Mouse (Mus musculus): ENCODE measurements around the gene Slc27a2. TPM values are rescaled to one million over a fixed set of nuclear protein-coding genes. Genes with fewer than 3 reads are reported as not detected.
"Not testable (repeated sequence)": the region's sequence is repeated elsewhere in the genome, so short reads cannot be mapped to it uniquely, and the experiment has no call there.

Slc27a2 gene
- polyA plus RNA-seq, 1 experiment from 2014 or later: 1.4 TPM

DNA sequence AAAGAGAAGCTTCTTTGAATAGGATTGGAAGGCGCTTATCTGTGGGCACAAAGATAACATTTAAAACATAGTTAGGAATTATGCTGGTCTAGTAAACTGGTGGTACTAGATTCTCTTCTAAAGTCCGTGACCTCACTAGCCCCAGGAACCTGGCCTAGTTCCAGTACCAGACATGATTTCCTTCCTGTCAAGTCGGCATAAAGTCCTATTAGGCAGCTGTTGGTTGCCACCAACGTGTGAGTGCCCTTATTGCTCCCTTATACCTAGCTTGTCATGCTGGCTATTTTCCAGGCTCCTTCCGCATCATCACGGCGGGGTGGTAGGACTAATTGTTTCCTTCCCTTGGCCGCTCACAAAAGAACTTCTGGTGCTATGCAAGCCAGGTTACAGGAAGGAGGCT lies 30.2 kb upstream of the Slc27a2 start:
- no peak overlapping the region for H3K4me2 ChIP-seq
- H3K27ac ChIP-seq (ENCODE audit: low read depth, low read length): no peak overlapping the region
- no peaks in the 10 kb centered on the region for H3K4me1 ChIP-seq (ENCODE audit: control insufficient read depth, insufficient read depth, low read length)
- no peak overlapping the region for H3K4me3 ChIP-seq (ENCODE audit: low read depth, low read length)
- WGBS (ENCODE audit: insufficient replicate concordance): 77% methylated on average over 8 of the region's 8 CpGs
- H3K9ac ChIP-seq (ENCODE audit: low read depth, low read length): no peak overlapping the region
- no peaks in the 10 kb centered on the region for H3K27me3 ChIP-seq (ENCODE audit: control insufficient read depth, insufficient read depth, low read length)
- H3K9me3 ChIP-seq (replicated peaks; ENCODE audit: control insufficient read depth, low read length): no peaks in the 10 kb centered on the region
- H3K36me3 ChIP-seq (ENCODE audit: control insufficient read depth, insufficient read depth, low read length): no peaks in the 10 kb centered on the region
- no peak for ATAC-seq (replicated peaks; ENCODE audit: insufficient number of reproducible peaks, low FRiP score, low TSS enrichment)

DNA sequence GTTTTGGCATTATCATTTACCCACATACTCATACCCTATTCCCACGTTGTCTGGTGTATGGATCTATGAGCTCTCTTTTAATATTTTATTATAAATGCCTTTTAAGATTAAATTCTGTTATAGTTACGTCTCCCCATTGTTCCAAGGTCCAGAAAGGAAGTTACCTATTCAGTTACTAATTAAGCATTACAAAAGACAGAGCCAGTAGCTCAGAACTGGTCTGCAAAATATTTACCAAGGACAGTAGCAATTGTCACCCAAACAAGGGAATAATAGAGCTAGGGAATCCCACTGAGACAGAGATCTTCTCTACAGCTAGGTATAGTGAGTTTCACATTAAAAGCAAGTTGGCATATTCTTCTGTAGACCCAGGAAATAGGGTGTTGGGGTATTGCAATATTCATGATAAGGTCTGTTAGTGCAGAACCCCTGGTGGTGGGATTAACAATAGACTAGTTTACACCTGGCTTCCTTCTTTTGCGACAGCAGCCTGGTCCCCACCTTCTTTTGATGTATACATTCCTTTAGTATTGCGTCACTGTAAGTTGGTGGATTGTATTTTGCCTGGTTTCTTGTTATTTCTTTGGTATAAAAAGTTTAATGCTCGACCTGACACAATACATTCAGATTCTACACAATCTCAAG lies 29.0 kb upstream of the Slc27a2 start:
- H3K4me2 ChIP-seq; H3K9ac ChIP-seq (ENCODE audit: low read depth, low read length); H3K36me3 ChIP-seq (ENCODE audit: control insufficient read depth, insufficient read depth, low read length); H3K27ac ChIP-seq (ENCODE audit: low read depth, low read length); ATAC-seq (replicated peaks; ENCODE audit: insufficient number of reproducible peaks, low FRiP score, low TSS enrichment); H3K4me1 ChIP-seq (ENCODE audit: control insufficient read depth, insufficient read depth, low read length); H3K27me3 ChIP-seq (ENCODE audit: control insufficient read depth, insufficient read depth, low read length); H3K4me3 ChIP-seq (ENCODE audit: low read depth, low read length); H3K9me3 ChIP-seq (replicated peaks; ENCODE audit: control insufficient read depth, low read length): not testable (repeated sequence)
- 53% methylated on average over 5 of the region's 5 CpGs for WGBS (ENCODE audit: insufficient replicate concordance)

DNA sequence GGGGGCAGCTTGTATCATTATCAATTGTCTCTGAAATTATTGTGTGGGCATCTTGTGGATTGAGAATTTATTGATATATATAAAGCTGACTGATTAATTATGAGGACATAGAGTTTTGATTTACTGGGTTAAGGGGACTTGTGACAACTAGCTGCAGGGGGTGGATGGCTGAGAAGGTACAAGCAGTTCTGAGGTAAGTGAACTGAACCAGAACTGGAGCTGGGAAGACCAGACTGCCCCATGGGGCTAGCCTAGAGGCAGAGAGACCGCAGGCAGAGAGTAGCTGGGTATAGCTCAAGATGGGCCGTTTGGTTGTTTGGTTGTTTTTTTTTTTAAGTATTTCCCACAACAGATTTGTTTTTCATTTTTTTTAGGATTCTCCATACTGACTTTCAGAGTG lies 27.9 kb upstream of the Slc27a2 start:
- Histone ChIP-seq H3K4me3 (ENCODE audit: low read depth, low read length) (no peak overlapping the region), H3K9ac (ENCODE audit: low read depth, low read length) (no peak overlapping the region), H3K9me3 (replicated peaks; ENCODE audit: control insufficient read depth, low read length) (no peaks in the 10 kb centered on the region), H3K36me3 (ENCODE audit: control insufficient read depth, insufficient read depth, low read length) (no peaks in the 10 kb centered on the region), H3K27me3 (ENCODE audit: control insufficient read depth, insufficient read depth, low read length) (no peaks in the 10 kb centered on the region), H3K27ac (ENCODE audit: low read depth, low read length) (no peak overlapping the region), H3K4me2 (no peak overlapping the region), H3K4me1 (ENCODE audit: control insufficient read depth, insufficient read depth, low read length) (no peaks in the 10 kb centered on the region)
- no peak for ATAC-seq (replicated peaks; ENCODE audit: insufficient number of reproducible peaks, low FRiP score, low TSS enrichment)
- WGBS (ENCODE audit: insufficient replicate concordance): 73% methylated on average over 2 of the region's 2 CpGs

DNA sequence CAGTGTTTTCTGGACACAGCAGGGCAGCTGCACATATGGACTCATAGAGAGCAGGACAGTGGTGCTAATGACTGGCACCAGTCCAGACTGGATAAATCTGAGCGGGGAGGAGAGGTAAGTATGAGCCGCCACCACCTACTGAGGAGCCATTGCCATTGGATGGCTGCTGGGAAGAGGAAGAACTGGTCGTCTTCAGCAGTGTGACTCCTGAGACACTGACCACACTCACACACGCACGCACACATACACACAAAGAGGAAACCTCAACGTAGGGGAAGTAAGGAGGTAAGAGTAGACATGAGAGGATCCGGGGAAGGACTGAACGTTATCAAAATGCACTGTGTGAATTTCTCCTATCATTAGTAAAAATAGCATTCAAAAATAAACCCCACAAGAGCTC lies 24.7 kb upstream of the Slc27a2 start:
- Histone ChIP-seq H3K9me3 (replicated peaks; ENCODE audit: control insufficient read depth, low read length) (no peaks in the 10 kb centered on the region), H3K9ac (ENCODE audit: low read depth, low read length) (no peak overlapping the region), H3K27me3 (ENCODE audit: control insufficient read depth, insufficient read depth, low read length) (no peaks in the 10 kb centered on the region), H3K27ac (ENCODE audit: low read depth, low read length) (no peak overlapping the region), H3K4me2 (no peak overlapping the region), H3K4me3 (ENCODE audit: low read depth, low read length) (no peak overlapping the region), H3K36me3 (ENCODE audit: control insufficient read depth, insufficient read depth, low read length) (no peaks in the 10 kb centered on the region), H3K4me1 (ENCODE audit: control insufficient read depth, insufficient read depth, low read length) (no peaks in the 10 kb centered on the region)
- 85% methylated on average over 8 of the region's 8 CpGs for WGBS (ENCODE audit: insufficient replicate concordance)
- no peak for ATAC-seq (replicated peaks; ENCODE audit: insufficient number of reproducible peaks, low FRiP score, low TSS enrichment)

DNA sequence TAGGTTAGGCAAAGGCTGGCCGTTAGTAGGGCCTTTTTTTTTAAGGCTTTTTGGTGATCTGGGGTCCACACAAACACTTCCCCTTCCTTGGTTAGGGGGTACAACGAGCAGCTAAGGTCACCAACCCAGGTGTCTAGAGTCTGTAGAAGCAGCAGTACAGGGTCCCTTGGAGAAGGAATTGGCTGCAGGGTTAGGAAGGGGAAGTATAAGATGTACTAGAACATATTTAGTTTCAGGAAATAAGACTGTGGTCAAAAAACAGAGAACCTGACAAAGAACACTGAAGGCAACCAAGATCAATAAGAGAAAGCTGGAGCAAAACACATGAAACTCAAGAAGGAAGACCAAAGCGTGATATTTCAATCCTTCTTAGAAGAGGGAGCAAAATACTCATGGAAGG lies 21.6 kb upstream of the Slc27a2 start:
- Histone ChIP-seq H3K9ac (ENCODE audit: low read depth, low read length) (no peak overlapping the region), H3K4me2 (no peak overlapping the region), H3K27me3 (ENCODE audit: control insufficient read depth, insufficient read depth, low read length) (no peaks in the 10 kb centered on the region), H3K4me3 (ENCODE audit: low read depth, low read length) (no peak overlapping the region), H3K36me3 (ENCODE audit: control insufficient read depth, insufficient read depth, low read length) (no peaks in the 10 kb centered on the region), H3K9me3 (replicated peaks; ENCODE audit: control insufficient read depth, low read length) (no peaks in the 10 kb centered on the region), H3K4me1 (ENCODE audit: control insufficient read depth, insufficient read depth, low read length) (no peaks in the 10 kb centered on the region), H3K27ac (ENCODE audit: low read depth, low read length) (no peak overlapping the region)
- 73% methylated on average over 3 of the region's 3 CpGs for WGBS (ENCODE audit: insufficient replicate concordance)
- ATAC-seq (replicated peaks; ENCODE audit: insufficient number of reproducible peaks, low FRiP score, low TSS enrichment): no peak

DNA sequence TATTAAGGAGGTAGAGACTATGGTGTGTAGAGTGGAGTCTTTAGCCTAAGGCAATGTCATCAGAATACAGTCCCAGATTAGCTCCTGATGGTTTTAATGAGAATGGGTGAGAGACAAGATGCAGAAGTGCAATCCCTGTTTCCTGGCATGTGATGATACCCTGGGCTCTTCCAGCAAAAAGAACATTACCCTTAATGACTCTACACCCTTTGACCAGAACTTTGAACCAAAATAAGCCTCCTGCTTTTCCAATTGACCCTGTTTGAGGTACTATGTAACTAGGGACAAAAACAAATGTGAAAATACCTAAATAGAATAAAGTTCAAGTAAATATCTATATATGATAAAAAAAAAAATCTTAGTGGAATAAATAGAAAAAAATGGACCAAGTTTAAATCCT lies 14.6 kb upstream of the Slc27a2 start:
- no peaks in the 10 kb centered on the region for H3K27me3 ChIP-seq (ENCODE audit: control insufficient read depth, insufficient read depth, low read length)
- H3K4me1 ChIP-seq (ENCODE audit: control insufficient read depth, insufficient read depth, low read length): no peaks in the 10 kb centered on the region
- no peaks in the 10 kb centered on the region for H3K9me3 ChIP-seq (replicated peaks; ENCODE audit: control insufficient read depth, low read length)
- no peak for ATAC-seq (replicated peaks; ENCODE audit: insufficient number of reproducible peaks, low FRiP score, low TSS enrichment)
- H3K4me2 ChIP-seq: no peak overlapping the region
- H3K27ac ChIP-seq (ENCODE audit: low read depth, low read length): no peak overlapping the region
- H3K4me3 ChIP-seq (ENCODE audit: low read depth, low read length): no peak overlapping the region
- no peaks in the 10 kb centered on the region for H3K36me3 ChIP-seq (ENCODE audit: control insufficient read depth, insufficient read depth, low read length)
- H3K9ac ChIP-seq (ENCODE audit: low read depth, low read length): no peak overlapping the region

DNA sequence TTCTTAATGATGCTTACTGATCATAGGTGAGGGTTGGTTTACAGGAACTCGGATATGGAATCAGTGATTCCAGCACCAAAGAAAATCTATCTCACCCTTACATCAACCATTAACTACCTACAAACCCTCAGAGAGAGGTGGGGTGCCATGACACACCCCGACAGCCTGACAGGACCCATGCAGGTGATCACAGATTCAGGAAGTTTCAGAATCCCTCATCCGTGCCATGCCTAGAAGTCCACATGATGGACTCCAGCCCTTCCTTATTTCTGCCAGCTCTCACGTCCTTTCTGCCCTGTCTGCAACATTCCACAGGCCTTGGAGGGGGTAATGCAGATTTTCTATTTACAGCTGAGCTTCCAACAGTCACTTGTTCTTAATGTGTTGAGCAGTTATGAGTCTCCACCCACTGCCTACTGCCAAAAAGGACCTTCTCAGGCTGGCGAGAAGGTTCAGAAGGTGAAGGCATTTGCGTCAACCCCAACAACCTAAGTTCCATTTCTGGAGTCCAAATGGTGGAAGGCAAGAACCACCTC lies 11.7 kb upstream of the Slc27a2 start:
- Histone ChIP-seq H3K27me3 (ENCODE audit: control insufficient read depth, insufficient read depth, low read length) (no peaks in the 10 kb centered on the region), H3K27ac (ENCODE audit: low read depth, low read length) (no peak overlapping the region), H3K4me1 (ENCODE audit: control insufficient read depth, insufficient read depth, low read length) (no peaks in the 10 kb centered on the region), H3K9ac (ENCODE audit: low read depth, low read length) (no peak overlapping the region), H3K4me2 (no peak overlapping the region), H3K9me3 (replicated peaks; ENCODE audit: control insufficient read depth, low read length) (no peaks in the 10 kb centered on the region), H3K36me3 (ENCODE audit: control insufficient read depth, insufficient read depth, low read length) (no peaks in the 10 kb centered on the region), H3K4me3 (ENCODE audit: low read depth, low read length) (no peak overlapping the region)
- ATAC-seq (replicated peaks; ENCODE audit: insufficient number of reproducible peaks, low FRiP score, low TSS enrichment): no peak
- WGBS (ENCODE audit: insufficient replicate concordance): 65% methylated on average over 6 of the region's 6 CpGs

DNA sequence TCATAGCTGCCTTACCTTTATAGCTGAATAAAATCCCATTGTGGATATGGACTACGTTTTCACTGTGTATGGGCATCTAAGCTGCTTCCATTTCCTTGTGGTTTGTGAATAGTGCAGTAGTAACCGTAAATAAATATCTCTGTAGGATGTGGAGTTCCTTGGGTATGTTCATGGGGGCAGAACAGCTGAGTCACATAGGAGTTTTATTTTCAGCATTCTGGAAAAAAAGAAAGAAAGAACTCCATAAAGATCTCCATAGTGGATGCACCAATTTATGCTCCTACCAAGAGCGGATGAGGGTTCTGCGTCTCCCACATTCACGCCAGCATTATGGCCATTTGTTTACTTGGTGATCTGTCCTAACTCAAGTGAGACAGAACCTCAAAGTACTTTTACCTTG lies 10.0 kb upstream of the Slc27a2 start:
- H3K4me1 ChIP-seq (ENCODE audit: control insufficient read depth, insufficient read depth, low read length): no peaks in the 10 kb centered on the region

DNA sequence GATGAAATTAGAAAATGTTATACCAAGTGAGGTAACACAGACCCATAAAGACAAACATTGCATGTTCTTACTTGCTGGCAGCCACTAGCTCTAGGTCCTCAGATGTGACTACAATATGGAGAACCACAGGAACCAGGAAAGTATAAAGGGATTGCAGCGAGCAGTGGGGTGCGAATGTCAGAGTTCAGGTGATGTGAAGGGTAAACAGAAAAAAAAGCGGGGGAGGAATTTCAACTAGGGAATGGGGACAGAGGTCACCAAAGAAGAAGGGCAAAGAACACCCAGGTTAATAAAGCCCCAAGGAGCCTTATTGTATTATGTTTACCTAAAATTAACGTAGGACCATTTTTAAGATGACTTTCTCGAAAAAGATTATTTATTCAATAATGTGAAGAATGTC lies 6.9 kb upstream of the Slc27a2 start:
- H3K4me1 ChIP-seq (ENCODE audit: control insufficient read depth, insufficient read depth, low read length): no peaks in the 10 kb centered on the region
- no peak overlapping the region for H3K9ac ChIP-seq (ENCODE audit: low read depth, low read length)
- ATAC-seq (replicated peaks; ENCODE audit: insufficient number of reproducible peaks, low FRiP score, low TSS enrichment): no peak
- H3K9me3 ChIP-seq (replicated peaks; ENCODE audit: control insufficient read depth, low read length): no peaks in the 10 kb centered on the region
- no peak overlapping the region for H3K27ac ChIP-seq (ENCODE audit: low read depth, low read length)
- peaks cover 4% of the 10 kb centered on the region; the same call in 1 of the 2 replicates for H3K27me3 ChIP-seq (ENCODE audit: control insufficient read depth, insufficient read depth, low read length)
- H3K36me3 ChIP-seq (ENCODE audit: control insufficient read depth, insufficient read depth, low read length): no peaks in the 10 kb centered on the region
- no peak overlapping the region for H3K4me3 ChIP-seq (ENCODE audit: low read depth, low read length)
- H3K4me2 ChIP-seq: no peak overlapping the region
- 66% methylated on average over 5 of the region's 5 CpGs for WGBS (ENCODE audit: insufficient replicate concordance)

More for the DNA sequence above, 10.0 kb upstream of the Slc27a2 start:
- no peak overlapping the region for H3K9ac ChIP-seq (ENCODE audit: low read depth, low read length)
- H3K36me3 ChIP-seq (ENCODE audit: control insufficient read depth, insufficient read depth, low read length): no peaks in the 10 kb centered on the region
- no peaks in the 10 kb centered on the region for H3K9me3 ChIP-seq (replicated peaks; ENCODE audit: control insufficient read depth, low read length)
- H3K4me3 ChIP-seq (ENCODE audit: low read depth, low read length): no peak overlapping the region
- 84% methylated on average over 5 of the region's 5 CpGs for WGBS (ENCODE audit: insufficient replicate concordance)
- no peak for ATAC-seq (replicated peaks; ENCODE audit: insufficient number of reproducible peaks, low FRiP score, low TSS enrichment)
- no peak overlapping the region for H3K27ac ChIP-seq (ENCODE audit: low read depth, low read length)
- no peaks in the 10 kb centered on the region for H3K27me3 ChIP-seq (ENCODE audit: control insufficient read depth, insufficient read depth, low read length)
- no peak overlapping the region for H3K4me2 ChIP-seq

Measured in heart, embryonic 11.5 days (tissue).